Mouse (Mus musculus) naive thymus-derived CD4-positive, alpha-beta T cell, adult 5 months (primary cell): ENCODE data around the gene Gm43638. TPM values are rescaled to one million over a fixed set of nuclear protein-coding genes. Genes with fewer than 3 reads are reported as not detected.

Experiments used
- polyA plus RNA-seq: library from polyadenylated mRNA; unstranded; fragments of 100-300 nt; shearing (Covaris generic); gene quantifications from one replicate; pipeline ENCODE4 v1.2.1, GENCODE M21; 2017

Gm43638 gene
- polyA plus RNA-seq, result not detected

GRCm38 (mm10) chr5:87486706-87487105, at the start of gene Gm43638:
TSS of gene Gm43638 (minus strand) at chr5:87486806.

GRCm38 (mm10) chr5:87490771-87491170, 4.2 kb upstream of the Gm43638 start, which contains the start of gene Ugt2a1:
TSS of gene Ugt2a1 (minus strand) at chr5:87490871.

GRCm38 (mm10) chr5:87482160-87482559, 4.4 kb downstream of the Gm43638 start, which contains the start of gene Ugt2a2:
TSS of gene Ugt2a2 (minus strand) at chr5:87482260.

GRCm38 (mm10) chr5:87424041-87424440, 62.6 kb downstream of the Gm43638 start, which contains the start of gene Ugt2b38:
TSS of gene Ugt2b38 (minus strand) at chr5:87424203.

Other genes starting within 250 kb of the Gm43638 start
- gene Ugt2b37, start 232.0 kb downstream of the Gm43638 start, polyA plus RNA-seq, result not detected
- not detected for gene Ugt2a3, start 149.6 kb downstream of the Gm43638 start, polyA plus RNA-seq
- gene Ugt2b38, start 62.6 kb downstream of the Gm43638 start, polyA plus RNA-seq, result not detected
- not detected for gene Ugt2a2, start 4.5 kb downstream of the Gm43638 start, polyA plus RNA-seq
- gene Ugt2a1, start 4.1 kb upstream of the Gm43638 start, polyA plus RNA-seq, result not detected
- gene Sult1b1, start 51.4 kb upstream of the Gm43638 start, polyA plus RNA-seq, result not detected
- not detected for gene Sult1d1, start 82.2 kb upstream of the Gm43638 start, polyA plus RNA-seq
- not detected for gene Sult1e1, start 104.8 kb upstream of the Gm43638 start, polyA plus RNA-seq
- not detected for gene Csn1s1, start 179.4 kb upstream of the Gm43638 start, polyA plus RNA-seq
- not detected for gene Csn2, start 212.8 kb upstream of the Gm43638 start, polyA plus RNA-seq